Mouse (Mus musculus) adrenal gland, postnatal 36 days (tissue): ENCODE measurements around the gene Ms4a3. TPM values are rescaled to one million over a fixed set of nuclear protein-coding genes. Genes with fewer than 3 reads are reported as not detected.

Source experiments
- DNase-seq, 2 experiments: peaks; one replicate each; pipeline ENCODE4 v3.0.0; 2021; ENCODE audit warnings: mixed read lengths in 1 of 2
- total RNA-seq, 2 experiments: library from RNA; stranded (reverse); gene quantifications; 2 replicates each; pipeline ENCODE4 v1.2.3; 2021

Gene Ms4a3
- total RNA-seq, 2 experiments from 2014 or later = not detected

- no peak for DNase-seq
Measured at GRCm38 (mm10) chr19:11589205-11589604, 51.4 kb downstream of the Ms4a3 start.

Other genes starting within 250 kb of the Ms4a3 start
- under 1 TPM; 0.72 to 0.73 TPM for gene Ms4a4c, start 236.1 kb downstream of the Ms4a3 start, total RNA-seq
- under 1 TPM; 0.59 to 0.76 TPM for gene Ms4a4b, start 197.3 kb downstream of the Ms4a3 start, total RNA-seq
- 10 to 100 TPM in 1 of 2 experiments, 1 to 10 TPM in 1; 9.0 to 12.9 TPM for gene Ms4a6c, start 171.5 kb downstream of the Ms4a3 start, total RNA-seq
- gene Gm8369, start 154.9 kb downstream of the Ms4a3 start, total RNA-seq = under 1 TPM in 1 of 2 experiments, not detected in 1; 0.36 TPM
- 10 to 100 TPM in 1 of 2 experiments, 1 to 10 TPM in 1; 6.5 to 10.9 TPM for gene Ms4a6b, start 124.3 kb downstream of the Ms4a3 start, total RNA-seq
- gene Ms4a4d, start 104.0 kb downstream of the Ms4a3 start, total RNA-seq = 1 to 10 TPM; 2.3 to 3.4 TPM
- 1 to 10 TPM; 3.2 to 5.8 TPM for gene Ms4a6d, start 36.0 kb downstream of the Ms4a3 start, total RNA-seq
- gene Ms4a2, start 17.1 kb downstream of the Ms4a3 start, total RNA-seq = not detected
- gene Oosp2, start 19.7 kb upstream of the Ms4a3 start, total RNA-seq = under 1 TPM in 1 of 2 experiments, not detected in 1; 0.92 TPM
- 1 to 10 TPM in 1 of 2 experiments, not detected in 1; 4.7 TPM for gene Oosp1, start 50.3 kb upstream of the Ms4a3 start, total RNA-seq
- not detected for gene Oosp3, start 56.2 kb upstream of the Ms4a3 start, total RNA-seq
- not detected for gene Gif, start 106.7 kb upstream of the Ms4a3 start, total RNA-seq
- 10 to 100 TPM; 63.8 to 67.8 TPM for gene Mrpl16, start 129.5 kb upstream of the Ms4a3 start, total RNA-seq
- 1 to 10 TPM; 8.4 to 9.2 TPM for gene Stx3, start 178.6 kb upstream of the Ms4a3 start, total RNA-seq
- not detected for gene Olfr1417, start 198.4 kb upstream of the Ms4a3 start, total RNA-seq
- not detected for gene Olfr1418, start 220.2 kb upstream of the Ms4a3 start, total RNA-seq
- gene Olfr1419, start 234.3 kb upstream of the Ms4a3 start, total RNA-seq = not detected
- gene Olfr1420, start 245.7 kb upstream of the Ms4a3 start, total RNA-seq = not detected